Mouse (Mus musculus): ENCODE data around the gene Ebf1. TPM values are rescaled to one million over a fixed set of nuclear protein-coding genes. Genes with fewer than 3 reads are reported as not detected.

Ebf1 gene
- polyA plus RNA-seq, 1 experiment from 2014 or later: 11.6 TPM

DNA sequence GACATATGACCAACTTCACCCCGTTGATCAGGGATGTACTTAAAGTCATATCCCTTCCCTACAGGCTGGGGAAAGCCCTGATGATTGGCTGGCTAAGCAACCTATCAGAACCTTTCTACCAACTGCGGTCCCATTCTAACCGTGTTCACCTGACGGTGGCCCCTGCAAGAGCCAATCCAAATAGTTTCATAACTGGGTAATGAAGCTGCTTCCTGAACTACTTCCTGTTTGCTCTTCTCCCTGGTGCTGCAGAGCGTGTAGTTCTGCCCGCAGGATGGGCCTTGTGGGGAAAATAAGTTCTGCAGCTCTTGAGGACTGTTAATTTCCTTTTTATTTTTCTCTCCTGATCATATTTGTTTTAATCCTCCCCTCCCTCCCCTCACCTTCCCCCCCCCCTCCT lies 311.3 kb downstream of the Ebf1 start:
- WGBS: 79% methylated on average over 6 of the region's 6 CpGs
- ATAC-seq (ENCODE audit: insufficient read depth): no peak
- H3K4me1 ChIP-seq (ENCODE audit: insufficient read depth): no peaks in the 10 kb centered on the region
- H3K9ac ChIP-seq: no peak overlapping the region
- H3K9me3 ChIP-seq (ENCODE audit: low read depth, low read length): no peaks in the 10 kb centered on the region
- H3K27me3 ChIP-seq (ENCODE audit: insufficient read depth, low read length): no peaks in the 10 kb centered on the region
- H3K36me3 ChIP-seq (ENCODE audit: insufficient read depth): no peaks in the 10 kb centered on the region
- H3K4me2 ChIP-seq: no peak overlapping the region
- no peak overlapping the region for H3K4me3 ChIP-seq (ENCODE audit: low read depth, low read length)
- no peak overlapping the region for H3K27ac ChIP-seq (ENCODE audit: low read depth)
- TF ChIP-seq CTCF (IDR thresholded peaks at IDR 0.05; ENCODE audit: low read depth): no peak
- DNase-seq: no peak

DNA sequence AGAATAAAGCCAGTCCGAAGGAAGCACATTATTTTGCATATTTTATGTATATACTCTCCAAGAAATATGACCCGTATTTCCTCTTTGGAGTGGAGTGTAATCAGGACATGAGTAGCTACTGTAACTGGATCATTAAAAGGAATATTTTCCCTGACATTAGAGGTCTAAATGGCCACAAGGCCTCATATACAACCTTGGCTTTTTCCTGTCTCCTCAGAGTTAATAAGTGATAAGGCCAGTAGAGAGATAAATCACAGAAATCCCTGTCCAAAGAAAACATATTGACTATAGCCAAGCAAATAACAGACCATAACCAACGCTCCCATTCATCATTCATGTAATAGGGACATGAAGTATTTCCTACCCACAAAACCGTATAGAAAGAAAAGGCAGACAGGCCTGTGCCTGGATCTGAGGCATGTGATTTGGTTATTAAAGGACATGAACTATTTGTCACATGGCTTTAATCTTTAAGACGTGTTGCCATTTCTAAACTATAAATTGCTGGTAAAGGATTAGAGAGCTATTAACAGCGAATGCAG lies 315.9 kb downstream of the Ebf1 start:
- TF ChIP-seq CTCF (IDR thresholded peaks at IDR 0.05; ENCODE audit: low read depth): no peak
- 56% methylated on average over 6 of the region's 6 CpGs for WGBS
- H3K4me2 ChIP-seq: no peak overlapping the region
- H3K4me3 ChIP-seq (ENCODE audit: low read depth, low read length): no peak overlapping the region
- H3K36me3 ChIP-seq (ENCODE audit: insufficient read depth): no peaks in the 10 kb centered on the region
- ATAC-seq (ENCODE audit: insufficient read depth): no peak
- H3K27ac ChIP-seq (ENCODE audit: low read depth): no peak overlapping the region
- no peaks in the 10 kb centered on the region for H3K4me1 ChIP-seq (ENCODE audit: insufficient read depth)
- no peak for DNase-seq
- no peaks in the 10 kb centered on the region for H3K27me3 ChIP-seq (ENCODE audit: insufficient read depth, low read length)
- H3K9me3 ChIP-seq (ENCODE audit: low read depth, low read length): no peaks in the 10 kb centered on the region
- H3K9ac ChIP-seq: no peak overlapping the region

DNA sequence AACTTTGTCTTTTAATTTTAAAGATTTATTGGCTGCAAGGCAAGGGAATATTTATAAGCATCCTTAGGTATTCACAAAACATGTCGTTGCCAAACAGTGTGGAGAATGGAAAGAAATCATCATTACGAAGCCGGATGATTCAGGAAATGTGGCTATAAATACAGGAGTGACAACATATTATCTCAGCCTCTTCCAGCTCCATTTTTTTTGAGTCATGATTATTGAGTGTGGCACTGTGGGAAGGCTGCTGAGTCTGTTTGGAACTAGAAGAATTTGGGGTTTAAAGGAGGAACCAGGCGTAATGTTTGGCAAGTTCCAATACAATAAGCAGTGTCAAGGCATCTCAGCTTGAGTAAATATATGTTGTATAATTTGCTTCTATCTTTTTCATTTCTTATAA lies 326.7 kb downstream of the Ebf1 start:
- no peaks in the 10 kb centered on the region for H3K27me3 ChIP-seq (ENCODE audit: insufficient read depth, low read length)
- 48% methylated on average over 4 of the region's 4 CpGs for WGBS
- H3K9ac ChIP-seq: no peak overlapping the region

DNA sequence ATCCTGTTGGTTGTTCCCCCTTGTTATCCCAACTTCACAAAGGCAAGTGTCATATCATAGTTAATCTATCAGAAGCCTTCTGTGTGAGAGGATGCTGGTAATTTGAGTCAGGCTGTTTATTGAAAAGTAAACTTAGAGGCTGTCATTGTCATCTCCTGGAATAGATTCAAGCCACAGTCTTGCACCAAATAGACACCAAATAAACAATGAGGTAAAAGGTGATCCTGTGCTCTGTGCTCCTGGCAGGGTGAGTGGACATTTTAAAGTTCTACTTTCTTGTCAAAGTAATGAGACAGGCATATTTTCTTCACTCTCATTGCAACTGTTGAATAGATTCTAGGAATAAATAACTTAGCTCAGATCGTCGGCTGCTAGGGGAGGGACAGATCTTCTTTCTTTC lies 327.3 kb downstream of the Ebf1 start:
- WGBS: 25% methylated on average over 2 of the region's 2 CpGs
- no peak overlapping the region for H3K27ac ChIP-seq (ENCODE audit: low read depth)
- no peaks in the 10 kb centered on the region; the same call in 1 of the 2 replicates for H3K4me1 ChIP-seq (ENCODE audit: insufficient read depth)
- no peaks in the 10 kb centered on the region for H3K9me3 ChIP-seq (ENCODE audit: low read depth, low read length)
- 0 out of 2 replicates have a peak, but pooled peaks have one; percentile 21 for ATAC-seq (ENCODE audit: insufficient read depth)
- no peak overlapping the region for H3K4me3 ChIP-seq (ENCODE audit: low read depth, low read length)
- no peaks in the 10 kb centered on the region for H3K27me3 ChIP-seq (ENCODE audit: insufficient read depth, low read length)
- H3K36me3 ChIP-seq (ENCODE audit: insufficient read depth): no peaks in the 10 kb centered on the region
- TF ChIP-seq CTCF (IDR thresholded peaks at IDR 0.05; ENCODE audit: low read depth): no peak
- no peak overlapping the region for H3K4me2 ChIP-seq
- DNase-seq: peak; percentile 36
- H3K9ac ChIP-seq: no peak overlapping the region

More for the DNA sequence above, 326.7 kb downstream of the Ebf1 start:
- Histone ChIP-seq H3K4me3 (ENCODE audit: low read depth, low read length) (no peak overlapping the region), H3K27ac (ENCODE audit: low read depth) (no peak overlapping the region), H3K36me3 (ENCODE audit: insufficient read depth) (no peaks in the 10 kb centered on the region), H3K9me3 (ENCODE audit: low read depth, low read length) (no peaks in the 10 kb centered on the region), H3K4me1 (ENCODE audit: insufficient read depth) (no peaks in the 10 kb centered on the region; the same call in 1 of the 2 replicates), H3K4me2 (no peak overlapping the region)
- no peak for TF ChIP-seq CTCF (IDR thresholded peaks at IDR 0.05; ENCODE audit: low read depth)
- no peak for ATAC-seq (ENCODE audit: insufficient read depth)
- DNase-seq: peak; percentile 19

DNA sequence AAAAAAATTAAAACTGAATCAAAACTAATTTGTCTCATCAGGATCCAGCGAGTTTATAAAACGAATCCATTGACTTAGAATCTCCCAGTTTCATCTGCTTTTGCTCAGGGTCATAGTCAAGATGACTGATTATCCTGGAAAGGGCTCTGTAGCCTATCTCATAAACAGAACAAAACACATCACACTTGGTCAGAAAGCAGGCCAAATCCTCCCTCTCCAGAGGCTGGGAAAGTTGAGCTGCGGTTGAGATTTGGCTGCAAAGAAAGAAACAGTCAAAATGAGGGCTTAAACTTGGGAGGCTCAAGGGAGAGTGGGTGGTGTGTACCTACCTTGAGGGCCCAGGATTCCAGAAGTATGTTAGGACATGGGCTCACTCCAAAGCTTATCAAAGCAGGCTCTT lies 329.5 kb downstream of the Ebf1 start:
- H3K4me2 ChIP-seq: no peak overlapping the region
- ATAC-seq (ENCODE audit: insufficient read depth) (no peak), DNase-seq (peak; percentile 43)
- H3K4me3 ChIP-seq (ENCODE audit: low read depth, low read length): no peak overlapping the region
- no peak for TF ChIP-seq CTCF (IDR thresholded peaks at IDR 0.05; ENCODE audit: low read depth)
- no peaks in the 10 kb centered on the region for H3K9me3 ChIP-seq (ENCODE audit: low read depth, low read length)
- no peaks in the 10 kb centered on the region; the same call in 1 of the 2 replicates for H3K4me1 ChIP-seq (ENCODE audit: insufficient read depth)
- no peaks in the 10 kb centered on the region for H3K27me3 ChIP-seq (ENCODE audit: insufficient read depth, low read length)
- H3K27ac ChIP-seq (ENCODE audit: low read depth): no peak overlapping the region
- no peaks in the 10 kb centered on the region for H3K36me3 ChIP-seq (ENCODE audit: insufficient read depth)
- WGBS: 42% methylated on average over 3 of the region's 3 CpGs
- H3K9ac ChIP-seq: no peak overlapping the region

DNA sequence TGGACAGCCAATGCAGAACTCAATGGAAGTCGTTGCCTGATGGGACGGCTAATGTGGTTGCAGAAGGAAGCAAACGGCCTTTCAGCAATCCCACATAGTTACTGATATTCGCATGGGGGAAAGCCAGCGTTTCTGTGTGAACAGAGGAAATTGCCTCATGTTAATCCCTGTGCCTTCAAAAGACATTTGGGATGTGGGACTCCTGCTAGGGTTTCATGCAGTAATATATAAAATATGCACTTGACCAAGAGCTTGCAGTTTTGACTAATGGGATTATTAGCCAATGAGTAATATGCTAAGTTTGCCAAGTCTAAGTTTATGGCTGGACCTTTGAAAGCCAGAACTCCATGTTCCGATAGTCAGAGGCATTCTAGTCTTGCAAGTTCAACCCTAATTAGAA lies 331.4 kb downstream of the Ebf1 start:
- no peak for TF ChIP-seq CTCF (IDR thresholded peaks at IDR 0.05; ENCODE audit: low read depth)
- Histone ChIP-seq H3K9ac (no peak overlapping the region), H3K27ac (ENCODE audit: low read depth) (no peak overlapping the region), H3K4me3 (ENCODE audit: low read depth, low read length) (no peak overlapping the region), H3K4me2 (no peak overlapping the region), H3K4me1 (ENCODE audit: insufficient read depth) (no peaks in the 10 kb centered on the region; the same call in 1 of the 2 replicates), H3K27me3 (ENCODE audit: insufficient read depth, low read length) (no peaks in the 10 kb centered on the region), H3K9me3 (ENCODE audit: low read depth, low read length) (no peaks in the 10 kb centered on the region), H3K36me3 (ENCODE audit: insufficient read depth) (no peaks in the 10 kb centered on the region)
- 77% methylated on average over 6 of the region's 6 CpGs for WGBS
- ATAC-seq (ENCODE audit: insufficient read depth): no peak
- DNase-seq: no peak

DNA sequence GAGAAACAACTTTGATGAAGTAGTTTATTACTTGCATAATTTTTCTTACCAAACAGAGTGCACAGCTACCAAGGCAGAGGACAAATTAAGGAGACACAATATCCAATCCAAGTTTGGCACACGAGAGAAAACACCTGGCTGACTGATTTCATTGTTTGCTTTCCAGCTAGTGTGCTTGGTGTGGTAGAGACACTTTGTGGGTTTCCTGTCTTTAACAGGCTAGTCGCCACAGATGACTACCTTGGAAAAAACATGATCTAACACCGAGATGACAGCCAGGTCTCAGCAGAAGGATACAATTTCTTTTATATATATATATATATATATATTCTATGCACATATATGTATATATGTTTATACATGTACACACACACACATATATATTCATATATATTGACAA lies 332.0 kb downstream of the Ebf1 start:
- Histone ChIP-seq H3K4me2 (no peak overlapping the region), H3K4me1 (ENCODE audit: insufficient read depth) (no peaks in the 10 kb centered on the region; the same call in 1 of the 2 replicates), H3K9ac (no peak overlapping the region), H3K4me3 (ENCODE audit: low read depth, low read length) (no peak overlapping the region), H3K27ac (ENCODE audit: low read depth) (no peak overlapping the region), H3K9me3 (ENCODE audit: low read depth, low read length) (no peaks in the 10 kb centered on the region), H3K27me3 (ENCODE audit: insufficient read depth, low read length) (no peaks in the 10 kb centered on the region), H3K36me3 (ENCODE audit: insufficient read depth) (no peaks in the 10 kb centered on the region)
- TF ChIP-seq CTCF (IDR thresholded peaks at IDR 0.05; ENCODE audit: low read depth): no peak
- ATAC-seq (ENCODE audit: insufficient read depth) (no peak), DNase-seq (no peak)
- 61% methylated on average over 3 of the region's 3 CpGs for WGBS
